Mouse (Mus musculus): ENCODE measurements around the gene Rnf123.

- TF ChIP-seq POLR2A (IDR thresholded peaks at IDR 0.05; ENCODE audit: borderline replicate concordance, insufficient read depth, low read length) (no peak), CTCF (IDR thresholded peaks at IDR 0.05; ENCODE audit: borderline replicate concordance, insufficient read depth, low read depth, low read length) (no peak)
Measured at GRCm38 (mm10) chr9:108085261-108085660, 2.1 kb upstream of the Rnf123 start.

Measured in cerebellum, adult 2 months (tissue).